Mouse (Mus musculus): ENCODE results near the gene Rab22a.
A peak's percentile ranks its signal among the peaks of the same experiment; 100 is the strongest.
"Not testable (repeated sequence)": the region's sequence is repeated elsewhere in the genome, so short reads cannot be mapped to it uniquely, and the experiment has no call there.

Gene Rab22a

DNA sequence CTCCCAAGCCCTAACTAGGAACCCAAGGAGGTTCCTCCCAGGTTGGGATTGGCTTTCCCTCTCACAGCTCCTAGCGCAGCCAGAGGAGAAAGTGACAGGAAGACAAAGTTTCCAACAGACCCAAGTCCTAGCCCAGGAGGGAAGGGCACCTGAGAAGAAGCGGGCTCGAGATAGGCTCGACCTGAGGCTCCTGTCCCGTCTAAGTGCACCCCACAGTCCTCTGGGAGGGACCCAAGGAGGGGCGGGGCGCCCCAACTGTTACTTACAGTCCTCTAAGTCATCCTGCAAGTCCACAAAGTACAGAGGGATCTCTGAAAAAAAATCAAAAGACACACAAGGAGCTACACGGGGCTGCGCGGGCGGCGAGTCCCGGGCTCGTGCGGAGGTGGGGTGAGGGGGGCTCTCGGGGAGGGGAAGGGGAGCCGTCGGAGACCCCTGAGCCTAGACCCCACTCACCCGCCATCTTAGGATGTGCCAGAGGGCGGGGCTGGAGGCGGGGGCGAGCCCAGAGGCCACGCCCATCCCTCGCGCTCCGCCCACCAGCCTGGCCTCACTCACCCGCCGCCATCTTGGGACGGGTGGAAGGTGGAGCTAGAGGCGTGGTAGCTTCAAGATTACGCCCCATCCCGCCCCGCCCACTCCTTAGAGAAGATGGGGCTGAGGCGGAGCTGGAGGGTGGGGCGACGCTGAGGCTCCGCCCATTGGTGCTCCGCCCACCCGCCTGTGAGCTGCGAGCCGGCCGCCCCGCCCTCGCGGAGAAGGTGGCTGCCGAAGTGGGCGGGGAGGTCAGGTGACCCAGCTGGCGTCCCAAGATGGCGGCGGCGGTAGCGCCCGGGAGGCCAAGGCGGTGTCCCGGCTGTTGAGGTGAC is at the start of gene Rab22a:
TSS of gene Rab22a (plus strand) at position 704 of the 869 bp plus-strand sequence.
- peak; percentile 96 for DNase-seq (ENCODE audit: low spot score in 2 of 2)

DNA sequence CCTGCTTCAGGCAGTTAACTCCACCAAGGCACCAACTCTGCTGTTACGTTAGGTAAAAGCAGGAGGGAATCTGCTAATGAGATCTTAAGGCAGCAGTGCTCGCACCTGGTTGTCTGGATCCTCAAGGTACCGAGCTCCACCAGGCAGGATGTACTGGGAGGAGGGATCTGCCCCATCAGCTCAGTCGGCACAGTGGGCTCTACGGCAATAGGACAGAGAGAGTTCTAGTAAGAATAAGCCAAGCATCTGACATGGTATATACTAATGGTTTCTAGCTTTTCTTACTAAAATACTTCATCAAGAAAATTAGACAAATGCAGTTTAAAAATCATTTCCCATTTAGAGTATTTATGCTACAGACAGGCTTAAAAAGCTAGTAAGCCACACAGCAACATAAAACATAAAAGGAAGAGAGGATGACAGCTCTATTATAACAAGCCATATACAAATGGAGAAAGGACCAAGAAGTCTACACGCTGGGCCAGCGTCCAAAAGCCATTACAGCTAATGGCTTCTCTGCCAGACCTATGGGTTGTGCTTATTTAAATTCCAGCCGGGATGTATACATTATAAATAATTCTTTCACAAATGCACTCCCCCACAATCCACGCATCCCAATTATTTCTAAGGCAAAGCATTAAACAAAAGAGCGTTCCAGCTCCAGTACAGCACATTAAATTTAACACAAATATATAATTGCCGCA is 44.0 kb upstream of the Rab22a start:
- no peak for DNase-seq (ENCODE audit: low spot score in 2 of 2)

DNA sequence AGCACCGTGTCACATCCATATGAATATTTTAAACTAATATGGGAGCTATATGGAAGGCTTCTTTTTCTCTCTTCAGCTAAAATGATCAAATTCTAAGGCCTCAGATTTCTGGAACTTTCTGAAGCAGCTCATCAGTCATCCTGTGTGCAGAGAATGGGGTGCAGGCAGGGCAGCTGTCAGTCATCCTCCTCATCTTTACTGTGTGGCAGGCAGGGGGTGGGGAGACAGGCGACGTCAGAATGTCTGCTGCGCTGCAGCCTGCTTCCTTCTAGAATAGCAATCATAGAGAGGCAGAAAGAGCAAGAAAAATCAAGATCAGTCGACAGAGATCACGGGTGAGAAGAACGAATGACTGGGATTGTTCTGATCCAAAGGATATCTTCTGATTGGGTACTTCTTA is 43.4 kb upstream of the Rab22a start:
- no peak for DNase-seq (ENCODE audit: low spot score in 2 of 2)

DNA sequence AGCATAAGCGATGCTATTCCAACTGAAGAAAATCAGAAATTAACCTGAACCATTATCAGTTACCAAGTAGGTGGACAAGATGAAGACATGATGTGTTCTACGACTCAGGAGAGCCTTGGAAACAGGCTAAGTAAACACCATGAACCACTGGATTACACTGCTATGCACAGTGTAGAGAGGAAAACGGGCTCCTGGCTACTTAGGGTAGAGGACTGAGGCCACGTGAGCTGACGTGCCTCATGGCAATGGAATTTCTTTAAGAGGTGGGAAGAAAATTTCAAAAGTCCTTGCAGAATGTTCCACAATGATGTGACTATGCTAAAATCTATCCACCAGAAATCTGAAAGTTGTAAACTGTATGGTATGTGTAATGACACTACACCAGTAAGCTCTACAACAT is 40.4 kb upstream of the Rab22a start:
- DNase-seq (ENCODE audit: low spot score in 2 of 2) = no peak

DNA sequence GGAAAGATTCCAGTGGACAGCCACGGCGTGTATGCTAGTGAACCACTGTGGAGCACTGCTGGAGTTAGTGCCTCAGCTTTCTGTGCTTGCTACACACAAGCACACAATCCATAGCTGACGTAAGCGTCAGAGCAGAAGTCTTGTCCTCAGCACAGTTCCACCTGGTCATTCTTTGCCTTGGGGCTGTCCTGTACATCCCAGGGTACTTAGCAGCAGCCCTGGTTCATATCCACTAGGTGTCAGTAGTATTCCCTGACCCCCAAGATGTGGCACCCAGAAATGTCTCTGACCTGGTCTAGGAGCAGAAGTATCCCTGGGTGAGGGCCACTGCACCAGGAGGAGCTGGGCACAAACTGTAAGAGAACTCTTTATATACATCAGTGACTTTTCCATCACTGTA is 38.9 kb upstream of the Rab22a start:
- DNase-seq (ENCODE audit: low spot score in 2 of 2) = no peak

DNA sequence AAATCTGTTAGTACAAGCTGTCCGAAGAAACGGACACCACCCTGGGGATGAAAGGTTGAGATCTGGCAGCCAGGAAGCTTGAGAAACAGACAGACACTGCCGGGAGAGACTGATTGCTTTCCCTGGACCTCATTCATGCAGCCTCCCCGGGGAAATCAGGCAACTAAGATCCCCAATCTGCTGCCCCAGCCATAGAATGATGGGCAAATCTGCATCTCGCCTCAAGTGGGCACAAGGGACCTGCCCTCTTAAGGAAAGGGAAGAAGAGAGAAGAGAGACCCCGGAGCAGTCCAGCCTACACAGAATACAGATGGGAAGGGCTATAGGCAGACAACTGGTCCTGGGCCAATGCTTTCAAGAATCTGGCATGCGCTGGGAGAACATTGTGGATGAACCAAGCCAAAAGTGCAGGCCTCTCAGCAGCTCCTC is 37.4 kb upstream of the Rab22a start:
- no peak for DNase-seq (ENCODE audit: low spot score in 2 of 2)

DNA sequence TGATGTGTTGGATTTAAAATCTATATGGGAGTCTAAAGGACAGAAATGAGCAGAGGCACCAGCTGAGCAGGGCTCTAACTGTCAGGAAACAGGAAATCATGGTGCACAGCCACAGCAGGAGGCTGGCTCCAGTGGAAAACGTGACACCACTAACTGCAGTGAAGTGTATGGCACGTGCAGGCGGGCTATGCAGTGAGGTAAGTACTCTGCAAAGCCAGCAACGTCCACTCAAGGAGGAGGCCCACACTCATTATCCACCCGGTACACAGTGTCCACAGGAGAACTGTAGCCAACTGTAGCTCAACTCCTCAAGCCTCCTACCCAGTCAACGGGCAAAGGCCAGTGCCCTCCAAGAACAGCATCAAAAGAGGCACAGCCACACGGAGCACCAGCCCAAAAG is 34.9 kb upstream of the Rab22a start:
- no peak for DNase-seq (ENCODE audit: low spot score in 2 of 2)

DNA sequence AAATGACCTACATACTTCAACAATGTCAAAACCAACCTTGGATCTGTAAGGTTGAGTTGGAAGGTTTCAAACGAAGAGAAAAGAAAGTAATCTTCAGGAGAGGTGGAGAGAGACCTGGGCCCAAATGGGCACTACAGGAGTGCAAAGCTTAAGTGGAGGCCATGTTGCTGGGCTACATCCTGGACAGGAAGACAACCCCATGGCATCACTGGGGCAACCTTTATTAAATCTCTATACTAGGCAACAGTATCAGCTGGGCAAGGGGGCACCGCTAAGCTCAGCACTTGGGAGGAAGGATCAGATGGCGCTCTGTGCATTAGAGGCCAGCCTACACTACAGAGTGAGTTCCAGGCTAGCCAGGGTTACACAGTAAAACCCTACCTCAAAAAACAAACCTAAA is 33.8 kb upstream of the Rab22a start:
- DNase-seq (ENCODE audit: low spot score in 2 of 2) = no peak

DNA sequence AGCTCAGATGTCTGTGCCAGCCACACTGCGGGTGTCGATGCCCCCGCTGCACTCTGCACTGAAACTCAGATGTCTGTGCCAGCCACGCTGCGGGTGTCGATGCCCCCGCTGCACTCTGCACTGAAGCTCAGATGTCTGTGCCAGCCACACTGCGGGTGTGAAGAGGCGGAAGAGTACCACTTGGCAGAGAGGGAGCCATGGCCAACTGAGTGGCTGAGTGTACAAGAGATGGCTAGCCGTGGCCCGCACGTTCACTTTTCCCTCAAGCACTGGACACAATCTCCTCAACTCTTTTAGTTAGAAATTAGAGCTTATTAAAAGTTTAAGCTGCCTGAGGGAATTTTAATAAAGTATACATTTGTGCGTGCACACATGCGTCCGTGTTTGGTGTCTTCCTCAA is 25.5 kb upstream of the Rab22a start:
- DNase-seq (ENCODE audit: low spot score in 2 of 2) = not testable (repeated sequence)

DNA sequence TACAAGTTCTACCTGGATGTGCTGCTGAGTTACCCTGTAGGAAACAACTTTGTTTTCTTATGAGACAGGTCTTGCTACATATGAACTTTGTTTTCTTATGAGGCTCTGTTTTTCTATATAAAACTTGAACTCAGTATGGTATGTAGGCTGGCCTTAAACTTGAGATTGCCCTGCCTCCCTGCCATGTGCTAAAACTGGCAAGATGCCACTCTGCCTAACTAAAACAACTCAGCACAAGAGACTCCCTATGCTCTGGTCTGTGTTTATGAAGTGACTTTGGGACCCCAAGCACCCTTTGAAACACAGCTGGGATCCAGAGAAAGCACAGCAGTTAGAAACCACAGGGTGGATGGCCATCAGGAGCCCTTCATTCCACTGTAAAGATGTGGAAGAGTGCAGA is 18.2 kb upstream of the Rab22a start:
- no peak for DNase-seq (ENCODE audit: low spot score in 2 of 2)

DNA sequence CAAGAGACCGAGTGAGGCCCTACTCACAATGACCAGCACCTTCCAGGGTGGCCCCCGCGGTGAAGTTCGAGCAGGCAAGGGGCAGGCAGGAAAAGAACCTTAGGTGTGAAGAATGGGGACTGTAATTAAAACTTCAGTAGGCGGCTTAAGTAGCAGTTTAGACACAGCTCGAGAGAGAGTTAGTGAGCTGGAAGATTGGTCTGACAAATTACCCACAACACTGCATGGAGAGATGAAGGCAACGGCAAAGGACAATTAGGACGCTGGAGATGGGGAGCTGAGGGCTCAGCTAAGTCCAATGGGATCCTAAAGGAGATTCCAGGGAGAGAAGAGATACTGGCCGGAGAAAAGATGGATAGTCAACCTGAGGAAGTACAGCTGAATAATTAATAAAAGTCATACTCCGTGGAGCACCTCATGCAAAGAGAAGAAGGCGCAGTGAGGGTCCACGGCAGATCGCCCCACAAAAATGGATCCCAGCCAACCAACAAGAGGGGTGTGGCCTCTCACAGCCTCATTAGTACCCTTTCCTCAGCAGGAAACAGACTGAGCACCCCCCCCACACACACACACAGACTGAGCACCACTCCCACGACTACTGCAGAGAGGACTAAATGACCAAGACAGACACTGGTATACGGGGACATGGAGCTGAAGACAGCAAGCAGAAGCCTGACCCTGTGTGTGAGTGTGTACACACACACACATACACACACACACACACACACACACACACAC is 17.1 kb upstream of the Rab22a start:
- DNase-seq (ENCODE audit: low spot score in 2 of 2) = no peak

DNA sequence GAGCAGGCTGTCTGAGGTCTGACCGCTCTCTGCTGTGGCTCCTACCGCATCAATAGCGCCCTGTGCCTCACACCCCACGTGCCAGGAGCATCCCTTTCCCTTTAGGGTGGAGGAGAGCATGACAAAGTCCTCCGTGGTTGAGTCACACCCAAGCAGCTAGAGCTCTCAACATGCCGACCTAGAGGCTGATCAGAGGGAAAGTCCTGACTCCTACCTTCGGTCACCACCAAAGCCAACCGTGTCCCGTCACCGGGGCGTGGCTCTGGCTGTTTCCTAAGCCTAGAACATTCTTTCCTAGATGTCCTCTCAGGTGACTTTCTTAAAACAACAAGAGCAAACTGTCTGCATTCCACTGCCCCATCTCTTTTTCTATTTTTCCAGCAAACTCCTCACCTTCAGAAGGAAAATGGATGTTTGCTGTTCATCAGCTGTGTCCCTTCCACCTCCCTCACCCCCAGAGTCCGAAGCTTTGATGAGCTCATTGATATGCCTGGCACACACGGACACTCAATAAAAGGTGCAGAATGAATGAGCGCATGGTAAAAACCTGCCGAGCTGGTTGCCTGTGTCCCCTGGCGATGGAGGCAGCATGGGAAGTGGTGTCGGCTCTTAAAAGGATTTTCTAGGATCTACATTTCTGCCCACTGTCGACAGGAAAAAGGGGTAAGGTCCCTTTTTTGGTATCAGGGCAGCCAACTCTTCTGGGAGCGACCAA is 12.2 kb upstream of the Rab22a start:
- no peak for DNase-seq (ENCODE audit: low spot score in 2 of 2)

DNA sequence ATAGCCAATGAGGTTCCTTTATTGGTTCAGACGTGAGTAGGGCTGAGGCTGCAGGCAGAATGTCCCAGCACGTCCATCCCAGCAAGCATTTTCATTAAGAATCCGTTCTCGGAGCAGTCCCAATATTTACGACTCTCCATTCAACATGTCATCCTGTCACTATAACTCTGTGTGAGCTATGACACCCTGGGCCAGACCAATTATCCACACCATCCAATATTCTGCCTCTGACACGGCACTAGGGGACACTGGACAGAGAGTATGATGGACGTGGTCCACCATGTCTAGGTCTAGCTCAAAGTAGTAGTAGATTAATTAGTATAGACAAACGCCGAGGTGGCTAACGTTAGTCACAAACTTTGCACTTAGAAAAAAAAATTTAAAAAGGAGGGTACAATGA is 9.8 kb upstream of the Rab22a start:
- DNase-seq (ENCODE audit: low spot score in 2 of 2) = no peak

DNA sequence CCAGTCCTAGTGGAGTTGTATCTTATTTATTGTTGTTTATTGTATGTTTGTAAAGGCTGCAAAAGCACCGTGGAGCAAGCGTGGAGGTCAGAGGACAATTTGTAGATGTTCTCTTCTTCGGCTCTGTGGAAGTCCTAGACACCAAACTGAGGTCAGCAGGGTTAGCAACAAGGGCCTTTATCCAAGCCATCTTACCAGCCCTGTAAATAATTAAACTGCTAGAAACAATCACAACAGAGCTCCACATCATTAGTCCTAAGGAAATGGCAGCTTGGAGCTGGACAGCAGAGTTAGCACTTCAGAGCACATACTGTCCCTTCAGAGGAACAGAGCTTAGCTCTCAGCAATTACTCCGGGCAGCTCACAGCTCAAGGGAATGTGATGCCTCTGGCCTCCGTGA is 6.0 kb upstream of the Rab22a start:
- DNase-seq (ENCODE audit: low spot score in 2 of 2) = no peak

DNA sequence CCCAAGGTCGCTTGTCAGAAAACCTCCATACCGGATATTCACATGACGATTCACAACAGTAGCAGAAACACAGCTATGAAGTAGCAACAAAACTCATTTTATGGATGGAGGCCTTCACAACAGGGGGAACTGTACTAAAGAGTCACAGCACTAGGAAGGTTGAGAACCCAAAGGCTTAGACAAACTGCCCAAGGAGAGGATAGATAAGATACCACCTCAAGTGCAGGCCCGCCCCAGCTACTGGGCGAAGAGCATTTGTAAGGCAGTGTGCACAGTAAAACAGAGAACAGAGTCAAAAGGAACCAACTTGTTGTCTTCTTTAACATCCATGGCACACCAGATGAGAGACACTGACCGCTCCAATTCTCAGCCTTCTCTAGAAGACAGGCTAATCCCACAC is 1.8 kb upstream of the Rab22a start:
- DNase-seq (ENCODE audit: low spot score in 2 of 2) = no peak

DNA sequence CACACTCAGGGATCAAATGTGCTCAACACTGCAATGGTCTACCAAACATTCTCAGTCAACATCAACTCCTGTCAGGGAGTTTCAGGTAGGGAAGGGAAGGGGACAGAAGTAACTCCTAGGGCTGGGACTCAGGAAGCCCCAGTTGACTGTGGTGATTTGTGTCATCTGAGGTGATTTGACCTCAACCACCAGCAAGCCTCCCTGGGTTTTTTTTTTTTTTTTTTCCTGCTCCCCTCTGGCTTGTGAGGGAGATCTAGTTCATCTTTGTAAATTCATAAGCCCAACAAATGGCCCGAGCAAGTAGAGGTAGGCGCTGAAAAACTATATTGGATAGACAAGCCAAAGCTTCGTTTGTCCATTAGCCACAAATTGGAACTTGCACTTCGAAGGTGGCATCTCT is 1.0 kb upstream of the Rab22a start:
- DNase-seq (ENCODE audit: low spot score in 2 of 2) = no peak

DNA sequence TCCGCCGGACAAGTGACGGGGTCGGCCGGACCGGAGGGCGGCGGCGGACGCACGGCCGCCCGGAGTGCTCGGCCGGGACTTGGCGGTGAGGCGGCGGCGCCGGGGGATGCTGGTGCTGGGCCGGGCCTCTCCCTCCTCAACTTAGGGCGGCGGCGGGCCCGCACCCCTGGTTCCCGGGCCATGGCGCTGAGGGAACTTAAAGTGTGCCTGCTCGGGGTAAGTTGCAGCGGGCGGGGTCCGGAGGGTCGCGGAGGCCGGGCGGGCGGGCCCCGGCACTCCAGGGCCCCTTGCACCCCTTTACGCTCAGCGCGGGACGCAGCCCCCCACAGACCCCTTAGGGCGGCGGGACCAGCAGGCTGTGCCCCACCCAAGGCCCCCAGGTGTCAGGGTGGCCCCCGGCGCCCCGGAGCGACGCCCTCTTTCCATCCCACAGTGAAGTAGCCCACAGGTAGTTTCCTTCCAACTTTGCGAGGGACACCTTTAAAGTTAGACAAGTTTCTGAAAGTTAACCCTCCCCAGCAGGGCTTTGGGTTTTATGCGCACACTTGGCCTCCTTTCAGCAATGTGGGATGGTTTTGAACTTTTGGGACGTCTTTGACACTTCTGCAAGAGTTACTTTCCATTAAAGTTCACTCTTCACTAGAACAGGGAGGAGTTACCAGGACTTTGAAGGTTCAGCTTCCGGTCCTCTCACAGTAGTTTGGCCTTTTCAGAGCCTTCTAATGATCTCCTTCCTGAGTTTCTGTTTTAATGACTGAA is 545 bp downstream of the Rab22a start:
- no peak for DNase-seq (ENCODE audit: low spot score in 2 of 2)

DNA sequence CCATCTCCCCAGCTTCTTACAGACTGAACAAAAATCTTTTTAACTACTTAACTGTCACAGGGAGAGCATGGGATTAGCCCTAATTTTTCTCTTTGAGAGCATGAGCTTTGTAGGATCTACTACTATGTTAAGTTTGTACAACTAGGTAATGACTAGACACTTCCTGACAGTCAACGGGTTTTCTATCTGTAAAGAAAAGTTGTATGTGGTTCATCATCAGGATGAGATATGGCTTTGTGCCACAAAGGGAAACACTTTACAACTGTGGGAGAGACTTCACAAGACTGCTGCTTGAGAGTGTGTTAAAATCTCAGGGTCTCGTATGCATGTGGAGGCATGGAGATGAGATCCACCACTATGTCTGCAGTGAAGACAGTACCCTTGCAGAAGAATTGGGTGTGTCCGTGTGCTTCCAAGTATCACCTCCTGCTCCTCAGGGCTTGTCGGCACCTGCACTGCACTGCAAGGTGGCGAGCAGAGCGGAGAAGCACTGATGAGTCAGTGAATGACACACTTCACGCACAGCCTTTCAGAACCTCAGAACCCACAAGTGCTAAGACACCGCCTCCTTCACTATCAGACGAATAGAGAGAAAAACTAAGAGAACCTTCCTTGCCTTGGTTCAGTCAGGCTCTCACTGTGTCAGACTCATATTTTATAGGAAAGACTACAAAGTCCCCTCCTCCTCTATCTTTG is 2.8 kb downstream of the Rab22a start:
- DNase-seq (ENCODE audit: low spot score in 2 of 2) = no peak

DNA sequence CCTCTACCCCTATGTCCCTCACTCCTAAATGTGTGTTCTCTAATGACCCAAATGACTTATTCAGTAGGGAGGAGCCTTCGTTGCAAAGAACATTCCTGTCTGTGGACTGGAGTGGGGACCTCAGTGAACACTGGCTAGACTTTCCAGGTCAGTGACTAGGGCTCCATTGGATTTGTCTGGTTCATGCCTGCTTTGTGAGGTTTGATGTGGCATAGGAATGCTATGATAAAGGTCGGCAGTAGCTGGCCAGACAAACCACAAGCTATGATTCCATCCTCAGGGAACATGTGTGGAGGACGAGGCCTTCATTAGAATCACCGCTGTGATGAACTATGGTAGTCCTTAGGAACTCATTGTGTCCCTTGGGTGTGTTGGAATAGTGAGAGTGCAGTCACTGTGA is 5.2 kb downstream of the Rab22a start:
- DNase-seq (ENCODE audit: low spot score in 2 of 2) = no peak

DNA sequence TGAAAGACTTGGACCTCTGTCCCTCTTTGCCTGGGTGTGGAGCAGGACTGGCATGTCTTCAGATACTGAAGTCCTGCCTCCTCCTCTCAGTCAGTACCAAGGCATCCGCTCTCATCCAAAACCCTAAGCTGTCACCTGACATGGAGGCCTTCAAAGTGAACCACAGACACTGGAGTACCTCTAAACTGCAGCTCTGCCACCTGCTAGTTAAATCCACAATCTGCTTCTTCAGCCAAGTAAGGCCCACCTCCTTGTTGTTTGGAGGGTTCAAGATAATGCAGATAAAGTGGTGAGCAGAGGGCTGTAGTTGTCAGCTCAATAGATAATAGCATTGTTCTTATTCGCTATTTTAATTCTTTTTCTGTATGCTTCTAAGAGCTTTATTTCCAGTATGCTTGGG is 5.7 kb downstream of the Rab22a start:
- no peak for DNase-seq (ENCODE audit: low spot score in 2 of 2)

DNA sequence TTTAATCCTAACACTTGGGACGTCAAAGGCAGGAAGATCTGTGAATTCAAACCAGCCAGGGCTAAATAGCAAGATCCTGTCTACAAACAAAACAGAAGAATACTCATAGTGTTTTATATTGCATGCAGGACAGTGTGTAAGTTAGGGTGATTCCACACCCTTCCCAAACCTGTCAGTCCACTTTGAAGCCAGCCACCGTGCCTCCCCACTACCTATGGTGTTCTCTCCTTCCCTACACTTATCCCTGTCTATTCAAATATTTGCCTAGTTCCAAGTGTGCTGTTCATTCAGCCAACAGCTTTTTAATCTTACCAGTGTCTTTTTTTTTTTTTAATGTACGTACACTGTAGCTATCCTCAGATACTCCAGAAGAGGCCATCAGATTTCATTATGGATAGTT is 7.3 kb downstream of the Rab22a start:
- DNase-seq (ENCODE audit: low spot score in 2 of 2) = no peak
